Mouse (Mus musculus): ENCODE data around the gene 2410131K14Rik.

DNA sequence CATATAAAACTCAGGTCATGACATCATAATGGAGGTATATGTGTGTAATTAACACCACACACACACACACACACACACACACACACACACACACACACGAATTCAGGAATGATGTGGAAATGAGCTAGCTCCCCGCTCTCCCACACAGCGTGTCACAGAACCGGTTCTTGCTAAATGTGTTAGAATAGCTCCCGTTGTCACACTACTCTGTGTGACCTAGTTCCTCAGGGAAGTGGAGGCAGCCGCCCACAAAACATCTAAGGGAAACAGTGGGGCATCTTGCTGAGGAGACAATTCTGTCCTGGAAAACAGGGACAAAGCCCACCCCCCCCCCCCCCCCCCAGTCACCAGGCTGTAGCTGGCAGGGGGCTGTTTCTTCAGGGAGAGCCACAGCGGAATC is 31.3 kb downstream of the 2410131K14Rik start:
- TF ChIP-seq ELF1 (IDR thresholded peaks at IDR 0.05; ENCODE audit: low read depth, low read length): no peak
- no peak for TF ChIP-seq MAFK (IDR thresholded peaks at IDR 0.05; ENCODE audit: insufficient replicate concordance, low read length)
- TF ChIP-seq POLR2A (IDR thresholded peaks at IDR 0.05; ENCODE audit: low read depth, low read length): no peak
- TF ChIP-seq CTCF (conservative IDR thresholded peaks at IDR 0.05 in 1 of 2, IDR thresholded peaks at IDR 0.05 in 1 of 2; ENCODE audit: low read depth in 2 of 2, low read length in 2 of 2): no peak
- no peak for TF ChIP-seq USF1 (IDR thresholded peaks at IDR 0.05; ENCODE audit: low read depth, low read length)
- no peak for TF ChIP-seq EP300 (IDR thresholded peaks at IDR 0.05; ENCODE audit: low read length)
- no peak for TF ChIP-seq ZMIZ1 (IDR thresholded peaks at IDR 0.05; ENCODE audit: low read depth, low read length)
- no peak for TF ChIP-seq BHLHE40 (IDR thresholded peaks at IDR 0.05; ENCODE audit: low read depth, low read length)

Data from CH12.LX (cell line).